Mouse (Mus musculus) v-Abl transformed pro-B cells (cell line): ENCODE measurements around the gene Ces3b.
"Not testable (repeated sequence)": the region's sequence is repeated elsewhere in the genome, so short reads cannot be mapped to it uniquely, and the experiment has no call there.

Experiments used
- in situ Hi-C, 2 experiments: fragments of 400-800 bp; cut with MboI; formaldehyde crosslinking; loops; one replicate each; pipeline ENCODE4 v1.15.1; 2025; ENCODE audit not compliant: unreplicated experiment in 2 of 2

The Ces3b gene

GRCm38 (mm10) chr8:105083449-105084050 lies at the start of gene Ces3b:
TSS of gene Ces3b (plus strand) at chr8:105083753.
- in situ Hi-C loops, result no loop called here

- in situ Hi-C loops, result no loop called here
These were observed 40.0 kb upstream of the Ces3b start for GRCm38 (mm10) chr8:105043510-105043909.

GRCm38 (mm10) chr8:105045824-105046401 lies 37.6 kb upstream of the Ces3b start:
- in situ Hi-C loops, result no loop called here

- in situ Hi-C loops, result no loop called here
These were observed 35.1 kb upstream of the Ces3b start, which contains the start of gene Ces3a for GRCm38 (mm10) chr8:105048371-105048854. TSS of gene Ces3a (plus strand) at chr8:105048601.

GRCm38 (mm10) chr8:105056211-105056610 lies 27.3 kb upstream of the Ces3b start:
- in situ Hi-C loops, result no loop called here

GRCm38 (mm10) chr8:105060056-105060455 lies 23.5 kb upstream of the Ces3b start:
- in situ Hi-C loops, result no loop called here

- in situ Hi-C loops, result no loop called here
These were observed 16.8 kb upstream of the Ces3b start for GRCm38 (mm10) chr8:105066761-105067160.

GRCm38 (mm10) chr8:105067905-105068304 lies 15.6 kb upstream of the Ces3b start:
- in situ Hi-C loops, result not testable (repeated sequence)

- in situ Hi-C loops, result no loop called here
These were observed 14.6 kb upstream of the Ces3b start for GRCm38 (mm10) chr8:105068971-105069370.

- in situ Hi-C loops, result no loop called here
These were observed 7.0 kb upstream of the Ces3b start for GRCm38 (mm10) chr8:105076601-105077000.

- in situ Hi-C loops, result no loop called here
These were observed 6.5 kb upstream of the Ces3b start for GRCm38 (mm10) chr8:105077071-105077470.

GRCm38 (mm10) chr8:105078591-105078990 lies 5.0 kb upstream of the Ces3b start:
- in situ Hi-C loops, result no loop called here

GRCm38 (mm10) chr8:105080814-105081336 lies 2.7 kb upstream of the Ces3b start:
- in situ Hi-C loops, result no loop called here

GRCm38 (mm10) chr8:105088166-105088565 lies 4.6 kb downstream of the Ces3b start:
- in situ Hi-C loops, result not testable (repeated sequence)

- in situ Hi-C loops, result no loop called here
These were observed 5.0 kb downstream of the Ces3b start for GRCm38 (mm10) chr8:105088581-105088980.

- in situ Hi-C loops, result no loop called here
These were observed 10.4 kb downstream of the Ces3b start for GRCm38 (mm10) chr8:105093992-105094391.

- in situ Hi-C loops, result loop anchor here in 1 of 2 experiments (10.0 kb wide), 1 partner anchor 487 kb away; no protein-coding TSS in a partner anchor
These were observed 18.7 kb downstream of the Ces3b start for GRCm38 (mm10) chr8:105102101-105102785.

- in situ Hi-C loops, result loop anchor here in 1 of 2 experiments (10.0 kb wide), 1 partner anchor 489 kb away; no protein-coding TSS in a partner anchor
These were observed 20.1 kb downstream of the Ces3b start for GRCm38 (mm10) chr8:105103701-105104100.

GRCm38 (mm10) chr8:105104220-105104619 lies 20.7 kb downstream of the Ces3b start:
- in situ Hi-C loops, result loop anchor here in 1 of 2 experiments (10.0 kb wide), 1 partner anchor 489 kb away; no protein-coding TSS in a partner anchor

- in situ Hi-C loops, result no loop called here
These were observed 46.3 kb downstream of the Ces3b start for GRCm38 (mm10) chr8:105129864-105130263.

GRCm38 (mm10) chr8:105131509-105131908 lies 48.0 kb downstream of the Ces3b start, which contains the start of gene Ces4a:
TSS of gene Ces4a (plus strand) at chr8:105131800.
- in situ Hi-C loops, result no loop called here
